Mouse (Mus musculus): ENCODE measurements around the gene Golga5. TPM values are rescaled to one million over a fixed set of nuclear protein-coding genes. Genes with fewer than 3 reads are reported as not detected.
A peak's percentile ranks its signal among the peaks of the same experiment; 100 is the strongest.
"Not testable (repeated sequence)": the region's sequence is repeated elsewhere in the genome, so short reads cannot be mapped to it uniquely, and the experiment has no call there.

Gene Golga5
- polyA plus RNA-seq, 1 experiment from 2014 or later = 29.5 TPM

DNA sequence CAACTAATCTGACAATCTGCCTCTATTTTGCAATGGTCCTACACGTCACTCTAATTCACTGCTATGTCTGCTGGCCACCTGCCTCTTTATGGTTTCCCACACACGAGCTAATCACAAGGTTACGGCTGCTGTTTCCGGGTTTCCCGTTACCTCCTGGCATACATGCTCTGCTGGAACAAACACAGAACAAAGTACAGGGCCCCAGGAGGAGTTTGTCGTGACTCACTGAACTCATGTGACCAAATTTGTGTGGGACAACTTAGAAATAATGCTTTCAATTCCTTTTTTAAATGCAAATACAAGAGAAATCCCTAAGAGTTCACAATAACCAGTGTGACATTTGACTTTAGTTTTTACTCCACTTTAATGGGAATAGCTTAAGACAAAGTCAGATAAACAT lies 15.4 kb upstream of the Golga5 start:
- no peak for ATAC-seq (ENCODE audit: low read depth)
- Histone ChIP-seq H3K9ac (no peak overlapping the region), H3K4me3 (no peak overlapping the region), H3K27ac (replicated peaks) (no peak overlapping the region), H3K9me3 (no peaks in the 10 kb centered on the region), H3K36me3 (no peaks in the 10 kb centered on the region), H3K4me1 (replicated peaks) (no peaks in the 10 kb centered on the region), H3K4me2 (no peak overlapping the region), H3K27me3 (no peaks in the 10 kb centered on the region)
- WGBS = 39% methylated on average over 6 of the region's 6 CpGs

GRCm38 (mm10) chr12:102456467-102457193 lies 12.3 kb upstream of the Golga5 start:
- H3K27me3 ChIP-seq = no peaks in the 10 kb centered on the region
- no peaks in the 10 kb centered on the region for H3K4me1 ChIP-seq (replicated peaks)
- no peak overlapping the region for H3K4me2 ChIP-seq
- H3K9ac ChIP-seq = no peak overlapping the region
- H3K9me3 ChIP-seq = no peaks in the 10 kb centered on the region
- H3K27ac ChIP-seq (replicated peaks) = no peak overlapping the region
- no peak overlapping the region for H3K4me3 ChIP-seq
- WGBS = 75% methylated on average over 7 of the region's 7 CpGs
- ATAC-seq (ENCODE audit: low read depth) = no peak
- H3K36me3 ChIP-seq = no peaks in the 10 kb centered on the region

GRCm38 (mm10) chr12:102460014-102460413 lies 8.9 kb upstream of the Golga5 start:
- H3K4me3 ChIP-seq = no peak overlapping the region
- H3K4me1 ChIP-seq (replicated peaks) = no peaks in the 10 kb centered on the region
- no peaks in the 10 kb centered on the region for H3K36me3 ChIP-seq
- no peak overlapping the region for H3K4me2 ChIP-seq
- no peaks in the 10 kb centered on the region for H3K27me3 ChIP-seq
- H3K9ac ChIP-seq = no peak overlapping the region
- WGBS = 83% methylated on average over 5 of the region's 5 CpGs
- H3K27ac ChIP-seq (replicated peaks) = no peak overlapping the region
- H3K9me3 ChIP-seq = no peaks in the 10 kb centered on the region
- no peak for ATAC-seq (ENCODE audit: low read depth)

GRCm38 (mm10) chr12:102461177-102461576 lies 7.8 kb upstream of the Golga5 start:
- no peak overlapping the region for H3K4me3 ChIP-seq
- no peaks in the 10 kb centered on the region for H3K4me1 ChIP-seq (replicated peaks)
- H3K27ac ChIP-seq (replicated peaks) = no peak overlapping the region
- no peak overlapping the region for H3K9ac ChIP-seq
- no peaks in the 10 kb centered on the region for H3K27me3 ChIP-seq
- WGBS = 79% methylated on average over 5 of the region's 5 CpGs
- no peak overlapping the region for H3K4me2 ChIP-seq
- no peaks in the 10 kb centered on the region for H3K9me3 ChIP-seq
- ATAC-seq (ENCODE audit: low read depth) = no peak
- H3K36me3 ChIP-seq = no peaks in the 10 kb centered on the region

DNA sequence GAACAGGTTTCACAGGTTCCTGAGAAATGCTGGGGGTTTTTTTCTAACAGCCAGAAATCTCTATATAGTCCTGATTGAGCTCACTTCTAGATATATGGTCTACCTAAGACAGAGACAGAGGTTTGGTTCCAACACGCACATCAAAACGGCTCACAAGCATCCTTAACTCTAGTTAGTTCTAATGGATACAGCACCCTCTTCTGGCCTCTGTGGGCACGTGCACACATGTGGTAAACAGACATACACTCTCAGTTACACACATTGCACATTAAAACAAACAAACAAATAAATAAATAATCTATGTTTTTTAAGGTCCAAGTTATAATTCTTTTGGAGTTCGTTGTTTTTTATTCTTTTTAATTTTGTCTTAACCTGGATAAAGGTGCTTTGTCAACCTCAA lies 4.3 kb upstream of the Golga5 start:
- Histone ChIP-seq H3K9me3 (no peaks in the 10 kb centered on the region), H3K9ac (no peak overlapping the region), H3K27ac (replicated peaks) (no peak overlapping the region), H3K4me2 (no peak overlapping the region), H3K4me3 (no peak overlapping the region), H3K27me3 (no peaks in the 10 kb centered on the region), H3K36me3 (no peaks in the 10 kb centered on the region), H3K4me1 (replicated peaks) (peaks cover 2% of the 10 kb centered on the region)
- 72% methylated on average over 4 of the region's 4 CpGs for WGBS
- no peak for ATAC-seq (ENCODE audit: low read depth)

DNA sequence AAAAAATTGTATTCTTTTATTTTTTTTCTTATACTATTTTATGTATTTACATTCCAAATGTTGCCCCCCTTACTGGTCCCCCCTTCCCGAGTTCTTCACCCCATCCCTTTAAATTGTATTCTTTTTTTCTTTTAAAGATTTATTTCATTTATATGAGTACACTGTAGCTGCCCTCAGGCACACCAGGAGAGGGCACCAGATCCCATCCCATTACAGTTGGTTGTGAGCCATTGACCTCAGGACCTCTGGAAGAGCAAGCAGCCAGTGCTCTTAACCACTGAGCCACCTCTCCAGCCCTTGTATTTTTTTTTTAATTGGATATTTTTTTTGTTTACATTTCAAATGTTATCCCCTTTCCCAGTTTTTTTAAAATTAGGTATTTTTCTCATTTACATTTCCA lies 799 bp upstream of the Golga5 start:
- H3K4me1 ChIP-seq (replicated peaks) = peaks cover 9% of the 10 kb centered on the region
- no peaks in the 10 kb centered on the region for H3K9me3 ChIP-seq
- no peak overlapping the region for H3K4me2 ChIP-seq
- no peak overlapping the region for H3K4me3 ChIP-seq
- H3K27ac ChIP-seq (replicated peaks) = no peak overlapping the region
- 0 out of 2 replicates have a peak, but pooled peaks have one; percentile 26 for ATAC-seq (ENCODE audit: low read depth)
- 79% methylated on average over 1 of the region's 1 CpGs for WGBS
- H3K36me3 ChIP-seq = peaks cover 10% of the 10 kb centered on the region
- H3K9ac ChIP-seq = no peak overlapping the region
- H3K27me3 ChIP-seq = no peaks in the 10 kb centered on the region

DNA sequence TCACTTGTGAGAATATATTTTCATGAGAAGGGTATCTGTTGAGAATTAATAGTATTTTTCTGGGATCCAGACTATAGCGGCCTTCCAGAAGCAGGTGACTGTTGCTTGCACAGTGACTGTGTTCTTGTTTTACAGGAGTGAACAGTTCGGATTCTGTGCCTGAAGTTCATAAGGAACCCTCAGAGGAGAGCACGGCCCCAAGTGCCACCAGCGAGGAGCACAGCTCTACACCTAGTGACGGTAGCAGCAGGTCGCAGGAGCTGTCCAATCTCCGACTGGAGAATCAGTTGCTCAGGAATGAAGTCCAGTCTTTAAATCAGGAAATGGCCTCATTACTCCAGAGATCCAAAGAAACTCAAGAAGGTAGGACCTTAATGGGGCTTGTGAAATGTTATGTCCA lies 5.5 kb downstream of the Golga5 start:
- no peak overlapping the region for H3K4me2 ChIP-seq
- no peaks in the 10 kb centered on the region for H3K9me3 ChIP-seq
- H3K4me3 ChIP-seq = no peak overlapping the region
- H3K9ac ChIP-seq = no peak overlapping the region
- ATAC-seq (ENCODE audit: low read depth) = no peak
- H3K27me3 ChIP-seq = no peaks in the 10 kb centered on the region
- peaks cover 59% of the 10 kb centered on the region for H3K36me3 ChIP-seq
- no peak overlapping the region for H3K27ac ChIP-seq (replicated peaks)
- 95% methylated on average over 7 of the region's 7 CpGs for WGBS
- H3K4me1 ChIP-seq (replicated peaks) = peaks cover 9% of the 10 kb centered on the region

GRCm38 (mm10) chr12:102480481-102480880 lies 11.5 kb downstream of the Golga5 start:
- Histone ChIP-seq H3K4me1 (replicated peaks) (no peaks in the 10 kb centered on the region), H3K36me3 (peaks cover 85% of the 10 kb centered on the region), H3K4me3 (no peak overlapping the region), H3K4me2 (no peak overlapping the region), H3K9me3 (no peaks in the 10 kb centered on the region), H3K27me3 (no peaks in the 10 kb centered on the region), H3K9ac (no peak overlapping the region), H3K27ac (replicated peaks) (no peak overlapping the region)
- ATAC-seq (ENCODE audit: low read depth) = no peak
- WGBS = 90% methylated on average over 4 of the region's 4 CpGs

DNA sequence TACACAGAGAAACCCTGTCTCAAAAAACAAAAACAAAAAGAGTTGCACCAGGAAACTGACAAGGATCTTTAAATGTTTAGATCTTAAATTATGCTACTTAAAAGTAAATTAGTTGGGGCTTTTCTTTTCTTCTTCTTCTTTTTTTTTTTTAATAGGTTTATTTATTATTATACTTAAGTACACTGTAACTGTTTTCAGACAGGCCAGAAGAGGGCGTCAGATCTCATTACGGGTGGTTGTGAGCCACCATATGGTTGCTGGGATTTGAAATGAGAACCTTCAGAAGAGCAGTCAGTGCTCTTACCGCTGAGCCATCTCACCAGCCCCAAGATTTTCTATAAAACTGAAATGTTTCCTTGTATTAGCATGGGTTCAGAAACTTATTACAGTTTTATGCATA lies 16.0 kb downstream of the Golga5 start:
- Histone ChIP-seq H3K9me3 (no peaks in the 10 kb centered on the region), H3K9ac (no peak overlapping the region), H3K36me3 (peaks cover 92% of the 10 kb centered on the region), H3K27ac (replicated peaks) (no peak overlapping the region), H3K27me3 (no peaks in the 10 kb centered on the region), H3K4me3 (no peak overlapping the region), H3K4me2 (no peak overlapping the region), H3K4me1 (replicated peaks) (no peaks in the 10 kb centered on the region)
- ATAC-seq (ENCODE audit: low read depth) = no peak
- WGBS = 75% methylated on average over 3 of the region's 3 CpGs

- Histone ChIP-seq H3K27ac (replicated peaks) (no peak overlapping the region), H3K4me1 (replicated peaks) (no peaks in the 10 kb centered on the region), H3K27me3 (no peaks in the 10 kb centered on the region), H3K9me3 (no peaks in the 10 kb centered on the region), H3K9ac (no peak overlapping the region), H3K4me2 (no peak overlapping the region), H3K4me3 (no peak overlapping the region), H3K36me3 (peaks cover 84% of the 10 kb centered on the region)
- ATAC-seq (ENCODE audit: low read depth) = no peak
- 93% methylated on average over 5 of the region's 5 CpGs for WGBS
Observed at GRCm38 (mm10) chr12:102491911-102492310, 23.0 kb downstream of the Golga5 start.

DNA sequence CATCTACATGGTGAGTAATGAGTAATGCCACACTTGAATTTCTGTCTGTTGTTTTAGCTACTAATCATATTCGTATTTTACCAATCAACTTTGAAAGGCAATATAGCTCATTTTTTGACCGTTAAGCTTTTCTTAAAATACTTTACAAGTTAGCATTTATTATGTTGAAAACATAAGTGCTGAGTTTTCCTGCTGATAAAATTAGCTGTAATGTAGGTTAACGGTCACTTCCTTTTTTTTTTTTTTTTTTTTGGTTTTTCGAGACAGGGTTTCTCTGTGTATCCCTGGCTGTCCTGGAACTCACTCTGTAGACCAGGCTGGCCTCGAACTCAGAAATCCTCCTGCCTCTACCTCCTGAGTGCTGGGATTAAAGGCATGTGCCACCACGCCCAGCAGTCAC lies 26.8 kb downstream of the Golga5 start:
- WGBS = 90% methylated on average over 6 of the region's 6 CpGs

GRCm38 (mm10) chr12:102497905-102498304 lies 29.0 kb downstream of the Golga5 start:
- Histone ChIP-seq H3K9me3 (no peaks in the 10 kb centered on the region), H3K9ac (no peak overlapping the region), H3K4me1 (replicated peaks) (no peaks in the 10 kb centered on the region), H3K4me2 (no peak overlapping the region), H3K27me3 (no peaks in the 10 kb centered on the region), H3K27ac (replicated peaks) (no peak overlapping the region), H3K36me3 (peaks cover 56% of the 10 kb centered on the region), H3K4me3 (no peak overlapping the region)
- 87% methylated on average over 2 of the region's 2 CpGs for WGBS
- ATAC-seq (ENCODE audit: low read depth) = no peak

More for the DNA sequence above, 26.8 kb downstream of the Golga5 start:
- H3K36me3 ChIP-seq = peaks cover 77% of the 10 kb centered on the region
- ATAC-seq (ENCODE audit: low read depth); H3K4me1 ChIP-seq (replicated peaks); H3K9me3 ChIP-seq; H3K4me3 ChIP-seq; H3K9ac ChIP-seq; H3K27ac ChIP-seq (replicated peaks); H3K4me2 ChIP-seq; H3K27me3 ChIP-seq: not testable (repeated sequence)

DNA sequence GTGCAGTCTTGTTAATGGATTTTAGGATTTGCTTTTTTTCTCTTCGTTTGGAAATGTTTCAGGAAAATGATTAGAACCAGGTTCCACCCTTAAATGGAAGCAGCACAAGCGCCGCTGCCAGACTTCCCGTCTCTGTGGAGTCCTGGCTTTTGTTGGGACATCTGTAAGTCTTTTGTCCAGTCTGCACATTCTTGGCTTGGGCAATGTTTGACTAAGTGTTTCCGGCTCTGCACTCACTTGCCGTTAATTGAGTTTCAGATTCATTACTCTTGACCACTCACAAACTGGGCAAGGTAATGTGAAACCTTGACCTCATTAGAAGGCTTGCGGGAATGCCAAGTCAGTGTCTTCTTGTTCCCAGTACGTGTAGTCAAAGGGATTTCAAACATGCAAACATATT lies 29.8 kb downstream of the Golga5 start:
- no peak overlapping the region for H3K4me3 ChIP-seq
- no peaks in the 10 kb centered on the region for H3K4me1 ChIP-seq (replicated peaks)
- no peak overlapping the region for H3K9ac ChIP-seq
- H3K27ac ChIP-seq (replicated peaks) = no peak overlapping the region
- H3K4me2 ChIP-seq = no peak overlapping the region
- ATAC-seq (ENCODE audit: low read depth) = no peak
- no peaks in the 10 kb centered on the region for H3K9me3 ChIP-seq
- whole genome bisulfite sequencing = 73% methylated on average over 8 of the region's 8 CpGs
- peaks cover 49% of the 10 kb centered on the region for H3K36me3 ChIP-seq
- no peaks in the 10 kb centered on the region for H3K27me3 ChIP-seq
